ENCODE assay signal across 8 mouse cellular contexts in genomic region chr9:108782836-108783547, GRCm38 (mm10). TPM values are rescaled to one million over a fixed set of nuclear protein-coding genes. Genes with fewer than 3 reads are reported as not detected.
DNase-seq lines count a peak whose midpoint lies in the region; ATAC-seq and TF ChIP-seq lines count a peak whose summit lies in the region.

No protein-coding gene starts in this region.

- WGBS in heart, embryonic 10.5 days, result 34% methylated on average over 9 of the region's 9 CpGs
- 12% methylated on average over 9 of the region's 9 CpGs for WGBS in forebrain, embryonic 16.5 days

- H3K4me2 ChIP-seq in forebrain, embryonic 16.5 days (ENCODE audit: low read length), result peak overlapping the region; percentile 78

- ATAC-seq in G1E (ENCODE audit: extremely low read depth, insufficient number of reproducible peaks, low FRiP score, poor library complexity, severe bottlenecking), result no peak
- ATAC-seq in forebrain, embryonic 16.5 days, result peak; percentile 17; the same call in 1 of the 2 replicates

- no peak for DNase-seq in heart, embryonic 10.5 days (ENCODE audit: low spot score)
- no peak for DNase-seq in heart, adult 9 months (ENCODE audit: low spot score in 2 of 2)
- DNase-seq in G1E (ENCODE audit: low spot score), result no peak
- DNase-seq in mesoderm, embryonic 11.5 days (ENCODE audit: low read depth, low spot score), result peak; percentile 24
- no peak for DNase-seq in frontal cortex, postnatal 25 days (ENCODE audit: low spot score in 2 of 2)
- DNase-seq in ovary, postnatal 10 days (ENCODE audit: low spot score), result no peak
- no peak for DNase-seq in spleen, postnatal 36 days (ENCODE audit: low spot score in 2 of 2)

- peak overlapping the region; percentile 100 for H3K9ac ChIP-seq in forebrain, embryonic 16.5 days (replicated peaks; ENCODE audit: low read depth, low read length)

- TF ChIP-seq CTCF in G1E (IDR thresholded peaks at IDR 0.05; ENCODE audit: low read depth, low read length), result no peak

- H3K27me3 ChIP-seq in heart, embryonic 10.5 days (ENCODE audit: insufficient read depth, poor library complexity, severe bottlenecking), result no peaks in the 10 kb centered on the region
- H3K27me3 ChIP-seq in G1E (ENCODE audit: insufficient read depth, low read length), result peaks cover 3% of the 10 kb centered on the region
- H3K27me3 ChIP-seq in forebrain, embryonic 16.5 days (replicated peaks; ENCODE audit: control insufficient read depth, insufficient read depth, low read length), result no peaks in the 10 kb centered on the region

- H3K27ac ChIP-seq in heart, embryonic 10.5 days, result peak overlapping the region; percentile 99
- peak overlapping the region; percentile 97 for H3K27ac ChIP-seq in forebrain, embryonic 16.5 days (ENCODE audit: low read length)

- 0 out of 2 replicates have a peak, but pooled peaks cover 13% of the 10 kb centered on the region for H3K36me3 ChIP-seq in heart, embryonic 10.5 days
- H3K36me3 ChIP-seq in G1E (replicated peaks), result peaks cover 24% of the 10 kb centered on the region
- H3K36me3 ChIP-seq in forebrain, embryonic 16.5 days (ENCODE audit: control insufficient read depth, insufficient read depth), result no peaks in the 10 kb centered on the region

- H3K4me1 ChIP-seq in heart, embryonic 10.5 days, result peaks cover 41% of the 10 kb centered on the region
- peaks cover 40% of the 10 kb centered on the region for H3K4me1 ChIP-seq in G1E (ENCODE audit: insufficient read depth, low read depth, low read length)
- H3K4me1 ChIP-seq in forebrain, embryonic 16.5 days (replicated peaks; ENCODE audit: control insufficient read depth, insufficient read depth, low read length), result peaks cover 31% of the 10 kb centered on the region

- H3K9me3 ChIP-seq in heart, embryonic 10.5 days, result no peaks in the 10 kb centered on the region
- H3K9me3 ChIP-seq in G1E (replicated peaks), result no peaks in the 10 kb centered on the region
- no peaks in the 10 kb centered on the region for H3K9me3 ChIP-seq in forebrain, embryonic 16.5 days (ENCODE audit: control insufficient read depth, low read length)

- H3K4me3 ChIP-seq in heart, embryonic 10.5 days, result peak overlapping the region; percentile 96
- H3K4me3 ChIP-seq in G1E (ENCODE audit: low read depth, low read length), result peak overlapping the region; percentile 80
- peak overlapping the region; percentile 94 for H3K4me3 ChIP-seq in forebrain, embryonic 16.5 days (replicated peaks; ENCODE audit: low read length)

RNA-seq across cellular contexts. Expression of gene Ip6k2, which starts 0.6 kb away (rescaled TPM):
- 48.1 and 63.9 TPM in 2 replicates for polyA plus RNA-seq in heart, embryonic 10.5 days (2016; fragmentation: Nextera tagmentation; extraction: Ambion mirVana)
- 39.0 and 43.0 TPM in 2 replicates for total RNA-seq in G1E (2014; fragmentation: Nextera tagmentation)
- 35.7 and 43.8 TPM in 2 replicates for total RNA-seq in G1E (2017)
- polyA plus RNA-seq in G1E (2012), result 29.4 and 33.6 TPM in 2 replicates
- 183 and 224 TPM in 2 replicates for polyA plus RNA-seq in forebrain, embryonic 16.5 days (2015; fragmentation: Nextera tagmentation; extraction: Ambion mirVana)

RNA-seq across cellular contexts. Expression of gene Nckipsd, which starts 25.2 kb away (rescaled TPM):
- polyA plus RNA-seq in heart, embryonic 10.5 days (2016; fragmentation: Nextera tagmentation; extraction: Ambion mirVana), result 9.2 and 10.8 TPM in 2 replicates
- total RNA-seq in G1E (2014; fragmentation: Nextera tagmentation) (4.7 and 6.3 TPM in 2 replicates), G1E (2017) (4.1 and 5.2 TPM in 2 replicates)
- 5.6 and 8.3 TPM in 2 replicates for polyA plus RNA-seq in G1E (2012)
- polyA plus RNA-seq in forebrain, embryonic 16.5 days (2015; fragmentation: Nextera tagmentation; extraction: Ambion mirVana), result 20.5 and 35.1 TPM in 2 replicates

RNA-seq across cellular contexts. Expression of gene Celsr3, which starts 43.1 kb away (rescaled TPM):
- polyA plus RNA-seq in heart, embryonic 10.5 days (2016; fragmentation: Nextera tagmentation; extraction: Ambion mirVana), result 0.13 and 0.26 TPM in 2 replicates
- total RNA-seq in G1E (2014; fragmentation: Nextera tagmentation) (not detected in 2 replicates), G1E (2017) (0.11 and 0.12 TPM in 2 replicates)
- 0.01 TPM in 1 of 2 replicates, not detected in the other for polyA plus RNA-seq in G1E (2012)
- 18.9 and 22.3 TPM in 2 replicates for polyA plus RNA-seq in forebrain, embryonic 16.5 days (2015; fragmentation: Nextera tagmentation; extraction: Ambion mirVana)

Comparison
In these comparisons a context has a peak if more than half of its experiments do, and no peak if none do; other contexts are left out.
1. RNA of gene Celsr3, which starts 43.1 kb away (polyA plus RNA-seq): 18.9 to 22.3 TPM in forebrain, embryonic 16.5 days; 0.13 to 0.26 TPM in heart, embryonic 10.5 days and 0.01 TPM in G1E; every median in the first group is over 10 times any median in the second.
2. Peak in every context shown above with its lines, with median percentiles within 50 percentile points of each other: H3K4me3 ChIP-seq.